Mouse (Mus musculus) hindbrain, embryonic 11.5 days (tissue): Measurements from ENCODE around the gene Cmtm6. TPM values are rescaled to one million over a fixed set of nuclear protein-coding genes. Genes with fewer than 3 reads are reported as not detected.
A peak's percentile ranks its signal among the peaks of the same experiment; 100 is the strongest.
"Not testable (repeated sequence)": the region's sequence is repeated elsewhere in the genome, so short reads cannot be mapped to it uniquely, and the experiment has no call there.

Source experiments
- ATAC-seq: fragments of 200-750 bp; cut with Nextera tagmentation; 2 replicates; pipeline ENCODE4 v1.8.0; 2017; ENCODE audit warnings: mild to moderate bottlenecking, moderate TSS enrichment, moderate library complexity; ENCODE audit not compliant: low FRiP score
- DNase-seq: peaks from one replicate; pipeline ENCODE4 v3.0.0-alpha.2; 2015; ENCODE audit warnings: low spot score
- H3K27ac ChIP-seq: fragments of 300-500 bp; sonication (generic); 2 replicates; pipeline ENCODE4 v1.5.1; 2014; ENCODE audit warnings: mild to moderate bottlenecking, low read depth, low read length
- H3K27me3 ChIP-seq: fragments of 300-500 bp; sonication (generic); 2 replicates; pipeline ENCODE4 v1.6.1; 2014; ENCODE audit warnings: mild to moderate bottlenecking, low read length, moderate library complexity, mixed read lengths; ENCODE audit not compliant: control insufficient read depth, insufficient read depth
- H3K36me3 ChIP-seq: fragments of 300-500 bp; sonication (generic); 2 replicates; pipeline ENCODE4 v1.6.1; 2014; ENCODE audit warnings: mild to moderate bottlenecking, low read length, moderate library complexity, mixed read lengths; ENCODE audit not compliant: control insufficient read depth, insufficient read depth
- H3K4me1 ChIP-seq: fragments of 300-500 bp; sonication (generic); replicated peaks from 2 replicates; pipeline ENCODE4 v1.6.1; 2014; ENCODE audit warnings: low read length, mixed read lengths; ENCODE audit not compliant: control insufficient read depth, insufficient read depth
- H3K4me2 ChIP-seq: fragments of 300-500 bp; sonication (generic); replicated peaks from 2 replicates; pipeline ENCODE4 v1.6.1; 2014; ENCODE audit warnings: mild to moderate bottlenecking, low read depth, low read length
- H3K4me3 ChIP-seq: fragments of 300-500 bp; sonication (generic); 2 replicates; pipeline ENCODE4 v1.5.1; 2014; ENCODE audit warnings: low read depth, low read length
- H3K9ac ChIP-seq: fragments of 300-500 bp; sonication (generic); 2 replicates; pipeline ENCODE4 v1.6.1; 2014; ENCODE audit warnings: low read depth, low read length
- H3K9me3 ChIP-seq: fragments of 300-500 bp; sonication (generic); 2 replicates; pipeline ENCODE4 v1.6.1; 2016; ENCODE audit warnings: low read length; ENCODE audit not compliant: control insufficient read depth
- WGBS: fragments of 180-500 bp; shearing (Covaris S2); extraction: QIAGEN DNeasy Blood & Tissue Kit; methylation state at CpG from one replicate; pipeline ENCODE4 v1.1.7; 2014; 5-methylcytosine and 5-hydroxymethylcytosine counted together
- polyA plus RNA-seq: library from polyadenylated mRNA; unstranded; fragments of >200 nt; fragmentation: Nextera tagmentation; extraction: Ambion mirVana; gene quantifications from 2 replicates; pipeline ENCODE4 v1.2.1, GENCODE M21; 2014

Cmtm6 gene
- polyA plus RNA-seq, 1 experiment from 2014 or later = 22.7 TPM

GRCm38 (mm10) chr9:114695662-114696061 lies 35.3 kb upstream of the Cmtm6 start:
- not testable (repeated sequence) for H3K9ac ChIP-seq, H3K9me3 ChIP-seq, DNase-seq, H3K36me3 ChIP-seq, H3K4me1 ChIP-seq, H3K27ac ChIP-seq, H3K27me3 ChIP-seq, ATAC-seq, H3K4me2 ChIP-seq, H3K4me3 ChIP-seq
- WGBS = 97% methylated on average over 7 of the region's 8 CpGs

- Histone ChIP-seq H3K9ac (no peak overlapping the region), H3K27me3 (no peaks in the 10 kb centered on the region), H3K9me3 (no peaks in the 10 kb centered on the region), H3K4me3 (no peak overlapping the region), H3K4me2 (no peak overlapping the region), H3K4me1 (no peaks in the 10 kb centered on the region), H3K27ac (no peak overlapping the region), H3K36me3 (no peaks in the 10 kb centered on the region)
- WGBS = 91% methylated on average over 4 of the region's 4 CpGs
- DNase-seq = no peak
- no peak for ATAC-seq
Observed at GRCm38 (mm10) chr9:114697072-114697471, 33.8 kb upstream of the Cmtm6 start.

GRCm38 (mm10) chr9:114697926-114698325 lies 33.0 kb upstream of the Cmtm6 start:
- Histone ChIP-seq H3K27me3 (no peaks in the 10 kb centered on the region), H3K27ac (no peak overlapping the region), H3K9me3 (no peaks in the 10 kb centered on the region), H3K9ac (no peak overlapping the region), H3K36me3 (no peaks in the 10 kb centered on the region), H3K4me1 (no peaks in the 10 kb centered on the region), H3K4me2 (no peak overlapping the region), H3K4me3 (no peak overlapping the region)
- no peak for DNase-seq
- WGBS = 89% methylated on average over 5 of the region's 5 CpGs
- no peak for ATAC-seq

- Histone ChIP-seq H3K27me3 (no peaks in the 10 kb centered on the region), H3K27ac (no peak overlapping the region), H3K4me2 (no peak overlapping the region), H3K4me1 (no peaks in the 10 kb centered on the region), H3K36me3 (no peaks in the 10 kb centered on the region), H3K9ac (no peak overlapping the region), H3K4me3 (no peak overlapping the region), H3K9me3 (no peaks in the 10 kb centered on the region)
- no peak for ATAC-seq
- 76% methylated on average over 6 of the region's 6 CpGs for WGBS
- no peak for DNase-seq
Observed at GRCm38 (mm10) chr9:114699262-114699661, 31.7 kb upstream of the Cmtm6 start.

- ATAC-seq = no peak
- Histone ChIP-seq H3K4me1 (no peaks in the 10 kb centered on the region), H3K4me3 (no peak overlapping the region), H3K27me3 (no peaks in the 10 kb centered on the region), H3K9ac (no peak overlapping the region), H3K36me3 (no peaks in the 10 kb centered on the region), H3K4me2 (no peak overlapping the region), H3K27ac (no peak overlapping the region), H3K9me3 (no peaks in the 10 kb centered on the region)
- no peak for DNase-seq
- 93% methylated on average over 15 of the region's 16 CpGs for WGBS
Observed at GRCm38 (mm10) chr9:114699882-114700665, 30.8 kb upstream of the Cmtm6 start.

GRCm38 (mm10) chr9:114701031-114701430 lies 29.9 kb upstream of the Cmtm6 start:
- Histone ChIP-seq H3K27ac (no peak overlapping the region), H3K9ac (no peak overlapping the region), H3K36me3 (peaks cover 4% of the 10 kb centered on the region; the same call in 1 of the 2 replicates), H3K9me3 (no peaks in the 10 kb centered on the region), H3K27me3 (no peaks in the 10 kb centered on the region), H3K4me1 (no peaks in the 10 kb centered on the region), H3K4me3 (no peak overlapping the region), H3K4me2 (no peak overlapping the region)
- DNase-seq (no peak), ATAC-seq (no peak)
- WGBS = 84% methylated on average over 2 of the region's 2 CpGs

GRCm38 (mm10) chr9:114701921-114702320 lies 29.0 kb upstream of the Cmtm6 start:
- WGBS = 91% methylated on average over 4 of the region's 4 CpGs
- DNase-seq (no peak), ATAC-seq (no peak)
- H3K27ac ChIP-seq = no peak overlapping the region
- H3K27me3 ChIP-seq = no peaks in the 10 kb centered on the region
- no peak overlapping the region for H3K4me2 ChIP-seq
- no peak overlapping the region for H3K4me3 ChIP-seq
- H3K9ac ChIP-seq = no peak overlapping the region
- no peaks in the 10 kb centered on the region for H3K9me3 ChIP-seq
- peaks cover 6% of the 10 kb centered on the region; the same call in 1 of the 2 replicates for H3K36me3 ChIP-seq
- H3K4me1 ChIP-seq = no peaks in the 10 kb centered on the region

- H3K9me3 ChIP-seq = no peaks in the 10 kb centered on the region
- H3K36me3 ChIP-seq = peaks cover 9% of the 10 kb centered on the region; the same call in 1 of the 2 replicates
- H3K4me2 ChIP-seq = no peak overlapping the region
- no peak overlapping the region for H3K27ac ChIP-seq
- H3K4me3 ChIP-seq = no peak overlapping the region
- no peak for ATAC-seq
- H3K27me3 ChIP-seq = no peaks in the 10 kb centered on the region
- H3K4me1 ChIP-seq = no peaks in the 10 kb centered on the region
- no peak for DNase-seq
- H3K9ac ChIP-seq = no peak overlapping the region
- WGBS = 94% methylated on average over 4 of the region's 4 CpGs
Observed at GRCm38 (mm10) chr9:114707805-114708204, 23.1 kb upstream of the Cmtm6 start.

- Histone ChIP-seq H3K4me2 (no peak overlapping the region), H3K9ac (no peak overlapping the region), H3K4me1 (no peaks in the 10 kb centered on the region), H3K27ac (no peak overlapping the region), H3K27me3 (no peaks in the 10 kb centered on the region), H3K9me3 (no peaks in the 10 kb centered on the region), H3K36me3 (peaks cover 15% of the 10 kb centered on the region), H3K4me3 (no peak overlapping the region)
- ATAC-seq = no peak
- peak; percentile 19 for DNase-seq
- WGBS = 85% methylated on average over 7 of the region's 7 CpGs
Observed at GRCm38 (mm10) chr9:114710345-114710744, 20.6 kb upstream of the Cmtm6 start.
